Mouse (Mus musculus): ENCODE data around the gene Tnrc18. TPM values are rescaled to one million over a fixed set of nuclear protein-coding genes. Genes with fewer than 3 reads are reported as not detected.

Tnrc18 gene
- total and polyA plus RNA-seq, 3 experiments, result 0.71 to 7.7 (median 5.2) TPM

GRCm38 (mm10) chr5:142692248-142692647 lies 125.2 kb downstream of the Tnrc18 start, which contains the start of gene Slc29a4:
Gene Slc29a4, plus strand, starts transcription at chr5:142692512.
- Histone ChIP-seq H3K27ac (ENCODE audit: insufficient read depth, low read depth) (no peak within 1 kb of the TSS), H3K79me2 (replicated peaks; ENCODE audit: control insufficient read depth, extremely low read depth, insufficient read depth, poor library complexity, severe bottlenecking) (no peaks in the 10 kb centered on the region), H3K4me1 (ENCODE audit: control insufficient read depth in 1 of 2, insufficient read depth in 2 of 2) (no peaks in the 10 kb centered on the region), H3K36me3 (replicated peaks in 1 of 2; ENCODE audit: control insufficient read depth in 1 of 2, insufficient read depth in 1 of 2, low read length in 1 of 2) (no peaks in the 10 kb centered on the region), H3K9me3 (replicated peaks; ENCODE audit: low read length) (peaks cover 3% of the 10 kb centered on the region), H3K9ac (ENCODE audit: insufficient read depth, low read depth) (no peak within 1 kb of the TSS), H3K4me3 (replicated peaks in 1 of 3; ENCODE audit: low read depth in 2 of 3, low read length in 2 of 3, poor library complexity in 1 of 3) (no peak within 1 kb of the TSS), H3K27me3 (replicated peaks) (peaks cover 39% of the 10 kb centered on the region), H3K4me2 (ENCODE audit: insufficient read depth, low read depth, poor library complexity, severe bottlenecking) (no peak within 1 kb of the TSS)
- no peak for DNase-seq (ENCODE audit: extremely low read depth)
- in situ Hi-C loops (cut with MboI; ENCODE audit: low pct_ligation_motif_present, low pct_unique_long_range_greater_than_20kb, low sequenced_read_pairs) (no loop called here), dilution Hi-C loops (cut with MboI; ENCODE audit: extremely low pct_ligation_motif_present, extremely low pct_unique_long_range_greater_than_20kb, low sequenced_read_pairs) (no loop called here)
- TF ChIP-seq MAFK (IDR thresholded peaks at IDR 0.05; ENCODE audit: insufficient replicate concordance, low read length) (no peak), MYC (IDR thresholded peaks at IDR 0.05; ENCODE audit: low read depth, low read length) (no peak), CTCF (conservative IDR thresholded peaks at IDR 0.05 in 1 of 2, IDR thresholded peaks at IDR 0.05 in 1 of 2; ENCODE audit: low read depth in 2 of 2, low read length in 2 of 2) (no peak), UBTF (IDR thresholded peaks at IDR 0.05; ENCODE audit: low read depth, low read length) (no peak), NRF1 (IDR thresholded peaks at IDR 0.05; ENCODE audit: low read depth, low read length) (no peak), ETS1 (conservative IDR thresholded peaks at IDR 0.05; ENCODE audit: low read depth, low read length) (no peak), MXI1 (IDR thresholded peaks at IDR 0.05; ENCODE audit: low read depth, low read length) (no peak), MAX (IDR thresholded peaks at IDR 0.05; ENCODE audit: low read length) (no peak), ZNF384 (IDR thresholded peaks at IDR 0.05; ENCODE audit: low read depth, low read length) (no peak), IRF4 (IDR thresholded peaks at IDR 0.05; ENCODE audit: low read depth, low read length) (no peak), CHD2 (IDR thresholded peaks at IDR 0.05; ENCODE audit: low read length) (no peak), USF2 (conservative IDR thresholded peaks at IDR 0.05; ENCODE audit: low read depth, low read length) (no peak), TBP (conservative IDR thresholded peaks at IDR 0.05; ENCODE audit: low read depth, low read length) (no peak)

GRCm38 (mm10) chr5:142690343-142690742 lies 127.1 kb downstream of the Tnrc18 start:
- Histone ChIP-seq H3K9ac (ENCODE audit: insufficient read depth, low read depth) (no peak overlapping the region), H3K4me2 (ENCODE audit: insufficient read depth, low read depth, poor library complexity, severe bottlenecking) (no peak overlapping the region), H3K9me3 (replicated peaks; ENCODE audit: low read length) (peaks cover 3% of the 10 kb centered on the region), H3K4me3 (replicated peaks in 1 of 3; ENCODE audit: low read depth in 2 of 3, low read length in 2 of 3, poor library complexity in 1 of 3) (no peak overlapping the region), H3K27ac (ENCODE audit: insufficient read depth, low read depth) (no peak overlapping the region), H3K36me3 (replicated peaks in 1 of 2; ENCODE audit: control insufficient read depth in 1 of 2, insufficient read depth in 1 of 2, low read length in 1 of 2) (no peaks in the 10 kb centered on the region), H3K27me3 (replicated peaks) (peaks cover 33% of the 10 kb centered on the region), H3K4me1 (ENCODE audit: control insufficient read depth in 1 of 2, insufficient read depth in 2 of 2) (0 out of 4 replicates have a peak, but pooled peaks cover 0 to 1% of the 10 kb centered on the region in 2 experiments), H3K79me2 (replicated peaks; ENCODE audit: control insufficient read depth, extremely low read depth, insufficient read depth, poor library complexity, severe bottlenecking) (no peaks in the 10 kb centered on the region)
- dilution Hi-C loops (cut with MboI; ENCODE audit: extremely low pct_ligation_motif_present, extremely low pct_unique_long_range_greater_than_20kb, low sequenced_read_pairs) (no loop called here), in situ Hi-C loops (cut with MboI; ENCODE audit: low pct_ligation_motif_present, low pct_unique_long_range_greater_than_20kb, low sequenced_read_pairs) (no loop called here)
- TF ChIP-seq JUN (IDR thresholded peaks at IDR 0.05; ENCODE audit: insufficient read depth, low read depth, low read length) (no peak), E2F4 (IDR thresholded peaks at IDR 0.05; ENCODE audit: insufficient replicate concordance, low read depth, low read length) (no peak), MAFK (IDR thresholded peaks at IDR 0.05; ENCODE audit: insufficient replicate concordance, low read length) (no peak), EP300 (IDR thresholded peaks at IDR 0.05; ENCODE audit: low read length) (no peak), NRF1 (IDR thresholded peaks at IDR 0.05; ENCODE audit: low read depth, low read length) (no peak), ELF1 (IDR thresholded peaks at IDR 0.05; ENCODE audit: low read depth, low read length) (no peak), GABPA (IDR thresholded peaks at IDR 0.05; ENCODE audit: insufficient replicate concordance, low read depth, low read length) (no peak), TBP (conservative IDR thresholded peaks at IDR 0.05; ENCODE audit: low read depth, low read length) (no peak), USF1 (IDR thresholded peaks at IDR 0.05; ENCODE audit: low read depth, low read length) (no peak), KAT2A (IDR thresholded peaks at IDR 0.05; ENCODE audit: insufficient replicate concordance, low read length) (no peak), BHLHE40 (IDR thresholded peaks at IDR 0.05; ENCODE audit: low read depth, low read length) (no peak), ZKSCAN1 (IDR thresholded peaks at IDR 0.05; ENCODE audit: borderline replicate concordance, low read depth, low read length) (no peak), CTCF (conservative IDR thresholded peaks at IDR 0.05 in 1 of 2, IDR thresholded peaks at IDR 0.05 in 1 of 2; ENCODE audit: low read depth in 2 of 2, low read length in 2 of 2) (no peak), UBTF (IDR thresholded peaks at IDR 0.05; ENCODE audit: low read depth, low read length) (no peak), POLR2AphosphoS2 (IDR thresholded peaks at IDR 0.05; ENCODE audit: low read depth, low read length) (no peak), ZMIZ1 (IDR thresholded peaks at IDR 0.05; ENCODE audit: low read depth, low read length) (no peak), TCF12 (IDR thresholded peaks at IDR 0.05; ENCODE audit: low read depth, low read length) (no peak), ETS1 (conservative IDR thresholded peaks at IDR 0.05; ENCODE audit: low read depth, low read length) (no peak), HCFC1 (IDR thresholded peaks at IDR 0.05; ENCODE audit: low read depth, low read length) (no peak)
- no peak for DNase-seq (ENCODE audit: extremely low read depth)

All from CH12.LX (cell line).